Mouse (Mus musculus) myocyte (in vitro differentiated cells): ENCODE results near the gene Pkd1l2.

Experiments
- E2F4 ChIP-seq: IDR thresholded peaks from one replicate; pipeline ENCODE4 v1.6.1; 2011; ENCODE audit warnings: mild to moderate bottlenecking, control low read depth, moderate library complexity; ENCODE audit not compliant: insufficient read depth
- MAX ChIP-seq: IDR thresholded peaks from one replicate; pipeline ENCODE4 v1.6.1; 2011; ENCODE audit warnings: low read depth, mild to moderate bottlenecking, control low read depth
- MYOD1 ChIP-seq, 3 experiments: IDR thresholded peaks; one replicate each; pipeline ENCODE4 v1.6.1; 2011; ENCODE audit warnings: control low read depth in 2 of 3, low read depth in 2 of 3, mild to moderate bottlenecking in 2 of 3, moderate library complexity in 1 of 3; ENCODE audit not compliant: insufficient read length in 2 of 3, control insufficient read depth in 1 of 3
- MYOG ChIP-seq, 3 experiments: IDR thresholded peaks; one replicate each; pipeline ENCODE4 v1.6.1; 2011; ENCODE audit warnings: control low read depth in 2 of 3, low read depth in 2 of 3, mild to moderate bottlenecking in 2 of 3; ENCODE audit not compliant: insufficient read length in 2 of 3, control insufficient read depth in 1 of 3, insufficient read depth in 1 of 3
- POLR2A ChIP-seq: IDR thresholded peaks from one replicate; pipeline ENCODE4 v1.6.1; 2011; ENCODE audit warnings: low read depth, mild to moderate bottlenecking, control low read depth, moderate library complexity; ENCODE audit not compliant: insufficient read length
- POLR2AphosphoS2 ChIP-seq: IDR thresholded peaks from one replicate; pipeline ENCODE4 v1.6.1; 2011; ENCODE audit warnings: low read depth, control low read depth; ENCODE audit not compliant: insufficient read length
- SRF ChIP-seq: IDR thresholded peaks from one replicate; pipeline ENCODE4 v1.6.1; 2011; ENCODE audit warnings: low read depth; ENCODE audit not compliant: control insufficient read depth, insufficient read length
- TCF12 ChIP-seq: IDR thresholded peaks from one replicate; pipeline ENCODE4 v1.6.1; 2011; ENCODE audit warnings: mild to moderate bottlenecking, control low read depth; ENCODE audit not compliant: poor library complexity, insufficient read depth, severe bottlenecking

GRCm38 (mm10) chr8:117115676-117116446 is 33.6 kb upstream of the Pkd1l2 start:
- TF ChIP-seq MAX, result no peak
- no peak for TF ChIP-seq POLR2A
- no peak for TF ChIP-seq MYOG (IDR thresholded peaks at IDR 0.05; ENCODE audit: control insufficient read depth in 1 of 3, insufficient read depth in 1 of 3, insufficient read length in 2 of 3, low read depth in 2 of 3)
- TF ChIP-seq SRF, result no peak
- TF ChIP-seq TCF12, result no peak
- TF ChIP-seq E2F4, result no peak
- no peak for TF ChIP-seq MYOD1 (IDR thresholded peaks at IDR 0.05; ENCODE audit: control insufficient read depth in 1 of 3, insufficient read length in 2 of 3, low read depth in 2 of 3)
- no peak for TF ChIP-seq POLR2AphosphoS2
